Mouse (Mus musculus) hindbrain, embryonic 14.5 days (tissue): ENCODE data around the gene Cbx7. TPM values are rescaled to one million over a fixed set of nuclear protein-coding genes. Genes with fewer than 3 reads are reported as not detected.

Source experiments
- ATAC-seq: fragments of 200-750 bp; cut with Nextera tagmentation; 2 replicates; pipeline ENCODE4 v1.8.0; 2017; ENCODE audit warnings: moderate number of reproducible peaks, mild to moderate bottlenecking, moderate TSS enrichment, moderate library complexity; ENCODE audit not compliant: low FRiP score
- DNase-seq: peaks from one replicate; pipeline ENCODE4 v3.0.0-alpha.2; 2015; ENCODE audit warnings: low spot score
- H3K27ac ChIP-seq: fragments of 300-500 bp; sonication (generic); 2 replicates; pipeline ENCODE4 v1.5.1; 2014; ENCODE audit warnings: mild to moderate bottlenecking, moderate library complexity
- H3K27me3 ChIP-seq: fragments of 300-500 bp; sonication (generic); 2 replicates; pipeline ENCODE4 v1.6.1; 2014; ENCODE audit warnings: mild to moderate bottlenecking, low read length, mixed read lengths; ENCODE audit not compliant: control insufficient read depth, insufficient read depth
- H3K36me3 ChIP-seq: fragments of 300-500 bp; sonication (generic); replicated peaks from 2 replicates; pipeline ENCODE4 v1.6.1; 2014; ENCODE audit not compliant: control insufficient read depth, insufficient read depth
- H3K4me1 ChIP-seq: fragments of 300-500 bp; sonication (generic); replicated peaks from 2 replicates; pipeline ENCODE4 v1.6.1; 2014; ENCODE audit warnings: antibody characterized with exemption, low read length, mixed read lengths; ENCODE audit not compliant: control insufficient read depth, insufficient read depth
- H3K4me2 ChIP-seq: fragments of 300-500 bp; sonication (generic); replicated peaks from 2 replicates; pipeline ENCODE4 v1.6.1; 2014; ENCODE audit warnings: mild to moderate bottlenecking, moderate library complexity
- H3K4me3 ChIP-seq: fragments of 300-500 bp; sonication (generic); replicated peaks from 2 replicates; pipeline ENCODE4 v1.5.1; 2014; ENCODE audit warnings: mild to moderate bottlenecking, low read length
- H3K9ac ChIP-seq: fragments of 300-500 bp; sonication (generic); 2 replicates; pipeline ENCODE4 v1.6.1; 2014
- H3K9me3 ChIP-seq: fragments of 300-500 bp; sonication (generic); 2 replicates; pipeline ENCODE4 v1.6.1; 2016; ENCODE audit warnings: low read length; ENCODE audit not compliant: control insufficient read depth
- WGBS: fragments of 180-500 bp; shearing (Covaris S2); extraction: QIAGEN DNeasy Blood & Tissue Kit; methylation state at CpG from one replicate; pipeline ENCODE4 v1.1.7; 2014; 5-methylcytosine and 5-hydroxymethylcytosine counted together
- polyA plus RNA-seq: library from polyadenylated mRNA; unstranded; fragments of >200 nt; fragmentation: Nextera tagmentation; extraction: Ambion mirVana; gene quantifications from 2 replicates; pipeline ENCODE4 v1.2.1, GENCODE M21; 2014

Gene Cbx7
- polyA plus RNA-seq, 1 experiment from 2014 or later: 4.0 TPM

GRCm38 (mm10) chr15:79985471-79985870 lies 14.6 kb upstream of the Cbx7 start:
- no peak overlapping the region for H3K27ac ChIP-seq
- no peaks in the 10 kb centered on the region for H3K9me3 ChIP-seq
- H3K4me2 ChIP-seq: no peak overlapping the region
- DNase-seq (no peak), ATAC-seq (no peak)
- no peaks in the 10 kb centered on the region for H3K36me3 ChIP-seq
- no peak overlapping the region for H3K4me3 ChIP-seq
- 65% methylated on average over 11 of the region's 11 CpGs for WGBS
- H3K4me1 ChIP-seq: no peaks in the 10 kb centered on the region
- no peak overlapping the region for H3K9ac ChIP-seq
- H3K27me3 ChIP-seq: no peaks in the 10 kb centered on the region

GRCm38 (mm10) chr15:79984152-79984551 lies 13.2 kb upstream of the Cbx7 start:
- Histone ChIP-seq H3K4me3 (no peak overlapping the region), H3K27ac (no peak overlapping the region), H3K9me3 (no peaks in the 10 kb centered on the region), H3K9ac (no peak overlapping the region), H3K4me1 (no peaks in the 10 kb centered on the region), H3K36me3 (no peaks in the 10 kb centered on the region), H3K4me2 (no peak overlapping the region), H3K27me3 (no peaks in the 10 kb centered on the region)
- whole genome bisulfite sequencing: 39% methylated on average over 7 of the region's 7 CpGs
- no peak for ATAC-seq
- no peak for DNase-seq

GRCm38 (mm10) chr15:79980716-79981115 lies 9.8 kb upstream of the Cbx7 start:
- no peaks in the 10 kb centered on the region for H3K27me3 ChIP-seq
- 77% methylated on average over 11 of the region's 11 CpGs for WGBS
- H3K4me3 ChIP-seq: no peak overlapping the region
- H3K27ac ChIP-seq: no peak overlapping the region
- H3K36me3 ChIP-seq: no peaks in the 10 kb centered on the region
- H3K9me3 ChIP-seq: no peaks in the 10 kb centered on the region
- H3K9ac ChIP-seq: no peak overlapping the region
- DNase-seq: no peak
- H3K4me1 ChIP-seq: no peaks in the 10 kb centered on the region
- no peak for ATAC-seq
- H3K4me2 ChIP-seq: no peak overlapping the region

- H3K27me3 ChIP-seq: no peaks in the 10 kb centered on the region
- H3K4me2 ChIP-seq: no peak overlapping the region
- WGBS: 95% methylated on average over 11 of the region's 11 CpGs
- no peak overlapping the region for H3K4me3 ChIP-seq
- no peak overlapping the region for H3K27ac ChIP-seq
- H3K4me1 ChIP-seq: no peaks in the 10 kb centered on the region
- H3K36me3 ChIP-seq: no peaks in the 10 kb centered on the region
- ATAC-seq: no peak
- no peak overlapping the region for H3K9ac ChIP-seq
- no peak for DNase-seq
- no peaks in the 10 kb centered on the region for H3K9me3 ChIP-seq
Observed at GRCm38 (mm10) chr15:79972186-79972585, 1.3 kb upstream of the Cbx7 start.

GRCm38 (mm10) chr15:79970491-79970890 lies 428 bp downstream of the Cbx7 start:
- H3K9ac ChIP-seq: no peak overlapping the region
- no peaks in the 10 kb centered on the region for H3K4me1 ChIP-seq
- no peak overlapping the region for H3K4me3 ChIP-seq
- no peaks in the 10 kb centered on the region for H3K27me3 ChIP-seq
- no peak for DNase-seq
- 97% methylated on average over 18 of the region's 18 CpGs for WGBS
- H3K9me3 ChIP-seq: peaks cover 3% of the 10 kb centered on the region; the same call in 1 of the 2 replicates
- ATAC-seq: no peak
- no peak overlapping the region for H3K4me2 ChIP-seq
- no peaks in the 10 kb centered on the region for H3K36me3 ChIP-seq
- H3K27ac ChIP-seq: no peak overlapping the region

GRCm38 (mm10) chr15:79967346-79967745 lies 3.6 kb downstream of the Cbx7 start:
- 82% methylated on average over 6 of the region's 6 CpGs for WGBS
- H3K9me3 ChIP-seq: peaks cover 3% of the 10 kb centered on the region; the same call in 1 of the 2 replicates

GRCm38 (mm10) chr15:79964376-79964775 lies 6.5 kb downstream of the Cbx7 start:
- no peaks in the 10 kb centered on the region for H3K36me3 ChIP-seq
- WGBS: 89% methylated on average over 7 of the region's 7 CpGs
- no peak overlapping the region for H3K4me3 ChIP-seq
- H3K4me2 ChIP-seq: no peak overlapping the region
- ATAC-seq (no peak), DNase-seq (no peak)
- H3K27me3 ChIP-seq: no peaks in the 10 kb centered on the region
- no peak overlapping the region for H3K27ac ChIP-seq
- H3K4me1 ChIP-seq: no peaks in the 10 kb centered on the region
- no peak overlapping the region for H3K9ac ChIP-seq
- H3K9me3 ChIP-seq: peaks cover 3% of the 10 kb centered on the region; the same call in 1 of the 2 replicates

More at GRCm38 (mm10) chr15:79967346-79967745, 3.6 kb downstream of the Cbx7 start:
- ATAC-seq: no peak
- Histone ChIP-seq H3K9ac (no peak overlapping the region), H3K36me3 (no peaks in the 10 kb centered on the region), H3K27me3 (no peaks in the 10 kb centered on the region), H3K4me2 (no peak overlapping the region), H3K27ac (no peak overlapping the region), H3K4me1 (no peaks in the 10 kb centered on the region), H3K4me3 (no peak overlapping the region)
- DNase-seq: no peak

- ATAC-seq (no peak), DNase-seq (no peak)
- Histone ChIP-seq H3K4me2 (no peak overlapping the region), H3K4me1 (no peaks in the 10 kb centered on the region), H3K4me3 (no peak overlapping the region), H3K9ac (no peak overlapping the region), H3K27me3 (no peaks in the 10 kb centered on the region), H3K27ac (no peak overlapping the region), H3K36me3 (no peaks in the 10 kb centered on the region), H3K9me3 (peaks cover 3% of the 10 kb centered on the region; the same call in 1 of the 2 replicates)
- WGBS: 74% methylated on average over 18 of the region's 18 CpGs
Observed at GRCm38 (mm10) chr15:79962661-79963060, 8.3 kb downstream of the Cbx7 start.

- H3K4me2 ChIP-seq: no peak overlapping the region
- 41% methylated on average over 9 of the region's 9 CpGs for WGBS
- no peak overlapping the region for H3K27ac ChIP-seq
- no peak for ATAC-seq
- no peak for DNase-seq
- H3K36me3 ChIP-seq: no peaks in the 10 kb centered on the region
- no peaks in the 10 kb centered on the region for H3K4me1 ChIP-seq
- no peak overlapping the region for H3K9ac ChIP-seq
- no peak overlapping the region for H3K4me3 ChIP-seq
- H3K27me3 ChIP-seq: no peaks in the 10 kb centered on the region
- H3K9me3 ChIP-seq: peaks cover under 1% of the 10 kb centered on the region; the same call in 1 of the 2 replicates
Observed at GRCm38 (mm10) chr15:79961366-79961921, 9.5 kb downstream of the Cbx7 start.

- ATAC-seq (no peak), DNase-seq (no peak)
- no peak overlapping the region for H3K9ac ChIP-seq
- H3K27me3 ChIP-seq: no peaks in the 10 kb centered on the region
- no peak overlapping the region for H3K4me3 ChIP-seq
- WGBS: 55% methylated on average over 3 of the region's 3 CpGs
- no peaks in the 10 kb centered on the region for H3K4me1 ChIP-seq
- H3K4me2 ChIP-seq: no peak overlapping the region
- H3K36me3 ChIP-seq: no peaks in the 10 kb centered on the region
- no peaks in the 10 kb centered on the region for H3K9me3 ChIP-seq
- no peak overlapping the region for H3K27ac ChIP-seq
Observed at GRCm38 (mm10) chr15:79958418-79958817, 12.5 kb downstream of the Cbx7 start.
